Mouse (Mus musculus): ENCODE measurements around the gene Parp16. TPM values are rescaled to one million over a fixed set of nuclear protein-coding genes. Genes with fewer than 3 reads are reported as not detected.
A peak's percentile ranks its signal among the peaks of the same experiment; 100 is the strongest.
"Not testable (repeated sequence)": the region's sequence is repeated elsewhere in the genome, so short reads cannot be mapped to it uniquely, and the experiment has no call there.

Parp16 gene
- polyA plus RNA-seq, 1 experiment from 2014 or later: 6.4 TPM

DNA sequence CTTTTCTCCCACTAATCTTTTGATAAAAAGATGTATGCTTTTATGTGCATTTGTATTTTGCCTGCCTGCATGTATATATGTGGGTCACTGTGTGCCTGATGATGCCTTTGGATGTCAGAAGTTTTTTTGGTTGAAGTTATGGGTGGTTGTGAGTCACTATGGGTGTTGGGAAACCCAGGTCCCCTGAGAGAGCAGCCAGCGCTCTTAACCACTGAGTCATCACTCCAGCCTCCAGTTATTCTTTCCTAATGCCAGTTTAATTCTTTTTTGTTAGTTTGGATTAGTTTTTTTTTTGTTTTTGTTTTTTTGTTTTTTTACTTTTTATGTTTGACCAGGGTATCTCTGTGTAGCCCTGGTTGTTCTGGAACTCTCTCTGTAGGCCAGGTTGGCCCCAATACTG is 5.5 kb downstream of the Parp16 start:
- Histone ChIP-seq H3K27ac (replicated peaks) (peak overlapping the region; percentile 85; the same call in 1 of the 2 replicates), H3K9ac (replicated peaks) (no peak overlapping the region), H3K27me3 (replicated peaks) (no peaks in the 10 kb centered on the region), H3K36me3 (no peaks in the 10 kb centered on the region), H3K4me2 (no peak overlapping the region), H3K9me3 (replicated peaks) (no peaks in the 10 kb centered on the region), H3K4me3 (replicated peaks) (no peak overlapping the region), H3K4me1 (peaks cover 12% of the 10 kb centered on the region)
- 81% methylated on average over 1 of the region's 1 CpGs for WGBS
- ATAC-seq (ENCODE audit: low FRiP score): no peak

DNA sequence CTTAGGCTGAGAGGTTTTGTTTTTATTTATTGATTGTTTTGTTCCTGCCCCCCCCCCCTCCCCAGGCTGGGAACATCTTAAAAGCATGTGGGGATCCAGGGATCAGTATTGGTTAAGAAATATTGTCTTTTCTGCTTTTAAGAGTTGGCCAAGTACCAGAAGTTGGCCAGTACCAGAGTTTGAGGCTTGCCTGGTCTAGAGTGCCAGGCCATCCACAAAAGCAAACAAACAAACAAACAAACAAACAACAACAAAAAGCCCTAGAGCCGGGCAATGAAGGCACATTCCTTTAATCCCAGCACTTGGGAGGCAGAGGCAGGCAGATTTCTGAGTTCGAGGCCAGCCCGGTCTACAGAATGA is 5.8 kb downstream of the Parp16 start:
- peaks cover 8% of the 10 kb centered on the region for H3K4me1 ChIP-seq
- no peaks in the 10 kb centered on the region for H3K9me3 ChIP-seq (replicated peaks)
- no peaks in the 10 kb centered on the region for H3K27me3 ChIP-seq (replicated peaks)
- H3K4me3 ChIP-seq (replicated peaks): no peak overlapping the region
- no peaks in the 10 kb centered on the region for H3K36me3 ChIP-seq
- no peak for ATAC-seq (ENCODE audit: low FRiP score)
- H3K27ac ChIP-seq (replicated peaks): peak overlapping the region; percentile 85
- H3K9ac ChIP-seq (replicated peaks): no peak overlapping the region
- no peak overlapping the region for H3K4me2 ChIP-seq
- 59% methylated on average over 3 of the region's 3 CpGs for WGBS

DNA sequence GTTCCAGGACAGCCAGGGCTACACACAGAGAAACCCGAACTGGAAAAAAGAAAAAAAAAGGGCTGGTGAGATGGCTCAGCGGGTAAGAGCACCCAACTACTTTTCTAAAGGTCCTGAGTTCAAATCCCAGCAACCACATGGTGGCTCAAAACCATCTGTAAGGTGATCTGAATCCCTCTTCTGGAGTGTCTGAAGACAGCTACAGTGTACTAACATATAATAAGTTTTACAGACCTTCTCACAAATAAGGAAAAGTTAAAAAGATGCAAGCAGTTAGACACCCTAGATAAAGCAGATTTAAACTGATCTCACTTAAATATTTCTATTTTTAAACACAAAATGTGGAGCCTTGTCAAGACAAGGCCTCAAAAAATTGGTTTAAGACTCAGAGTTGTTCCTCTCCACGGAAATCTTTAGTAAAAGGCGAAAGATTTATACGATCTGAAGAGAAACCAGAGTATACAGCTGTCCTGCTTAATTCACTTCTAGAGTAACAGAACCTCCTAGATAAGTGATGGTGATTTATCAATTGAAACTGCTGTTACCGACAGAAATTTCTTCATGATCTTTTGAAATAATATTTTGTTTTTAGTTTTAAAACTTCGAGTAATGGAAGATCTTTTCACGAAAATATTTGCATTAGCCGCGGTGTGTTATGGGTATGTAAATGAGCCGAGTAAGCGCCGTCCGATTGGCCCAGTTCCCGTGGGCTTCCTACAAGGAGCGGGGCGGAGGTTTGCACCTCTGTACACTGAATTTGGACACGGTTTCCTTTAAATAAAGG is 6.4 kb downstream of the Parp16 start:
- Histone ChIP-seq H3K36me3 (no peaks in the 10 kb centered on the region), H3K4me2 (peak overlapping the region; percentile 54), H3K4me1 (peaks cover 6% of the 10 kb centered on the region), H3K9ac (replicated peaks) (peak overlapping the region; percentile 52), H3K4me3 (replicated peaks) (peak overlapping the region; percentile 39), H3K9me3 (replicated peaks) (no peaks in the 10 kb centered on the region), H3K27me3 (replicated peaks) (no peaks in the 10 kb centered on the region), H3K27ac (replicated peaks) (peak overlapping the region; percentile 85)
- WGBS: 1% methylated on average over 18 of the region's 18 CpGs
- peak; percentile 94 for ATAC-seq (ENCODE audit: low FRiP score)

DNA sequence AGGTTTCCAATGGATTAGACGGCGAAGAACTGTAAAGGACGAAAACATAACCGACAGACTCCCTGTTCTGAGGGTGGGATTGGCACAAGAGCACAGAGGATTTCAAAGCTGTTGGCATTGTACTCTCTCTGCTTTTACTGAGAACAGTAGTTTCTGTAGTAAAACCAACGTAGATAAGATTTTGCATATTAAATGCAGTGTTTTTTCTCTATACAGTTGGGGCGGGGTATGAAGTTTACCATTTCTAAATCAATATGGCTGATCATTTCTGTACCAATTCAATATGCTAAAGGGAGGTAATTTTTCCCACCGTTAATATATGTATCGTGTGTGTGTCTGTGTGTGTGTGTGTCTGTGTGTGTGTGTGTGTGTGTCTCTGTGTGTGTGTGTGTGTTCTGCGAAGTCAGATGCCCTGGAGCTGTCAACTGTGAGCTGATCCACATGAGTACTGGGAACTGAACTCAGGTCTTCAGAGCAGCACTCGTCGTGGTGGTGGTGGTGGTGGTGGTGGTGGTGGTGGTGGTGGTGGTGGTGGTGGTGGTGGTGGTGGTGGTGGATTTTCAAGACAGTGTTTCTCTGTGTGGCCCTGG is 7.1 kb downstream of the Parp16 start:
- peak; percentile 33 for ATAC-seq (ENCODE audit: low FRiP score)
- Histone ChIP-seq H3K27me3 (replicated peaks) (no peaks in the 10 kb centered on the region), H3K36me3 (no peaks in the 10 kb centered on the region), H3K9ac (replicated peaks) (peak overlapping the region; percentile 52), H3K4me2 (peak overlapping the region; percentile 54), H3K4me3 (replicated peaks) (peak overlapping the region; percentile 39), H3K27ac (replicated peaks) (peak overlapping the region; percentile 85), H3K4me1 (peaks cover under 1% of the 10 kb centered on the region; the same call in 1 of the 2 replicates), H3K9me3 (replicated peaks) (no peaks in the 10 kb centered on the region)
- 8% methylated on average over 9 of the region's 11 CpGs for WGBS

DNA sequence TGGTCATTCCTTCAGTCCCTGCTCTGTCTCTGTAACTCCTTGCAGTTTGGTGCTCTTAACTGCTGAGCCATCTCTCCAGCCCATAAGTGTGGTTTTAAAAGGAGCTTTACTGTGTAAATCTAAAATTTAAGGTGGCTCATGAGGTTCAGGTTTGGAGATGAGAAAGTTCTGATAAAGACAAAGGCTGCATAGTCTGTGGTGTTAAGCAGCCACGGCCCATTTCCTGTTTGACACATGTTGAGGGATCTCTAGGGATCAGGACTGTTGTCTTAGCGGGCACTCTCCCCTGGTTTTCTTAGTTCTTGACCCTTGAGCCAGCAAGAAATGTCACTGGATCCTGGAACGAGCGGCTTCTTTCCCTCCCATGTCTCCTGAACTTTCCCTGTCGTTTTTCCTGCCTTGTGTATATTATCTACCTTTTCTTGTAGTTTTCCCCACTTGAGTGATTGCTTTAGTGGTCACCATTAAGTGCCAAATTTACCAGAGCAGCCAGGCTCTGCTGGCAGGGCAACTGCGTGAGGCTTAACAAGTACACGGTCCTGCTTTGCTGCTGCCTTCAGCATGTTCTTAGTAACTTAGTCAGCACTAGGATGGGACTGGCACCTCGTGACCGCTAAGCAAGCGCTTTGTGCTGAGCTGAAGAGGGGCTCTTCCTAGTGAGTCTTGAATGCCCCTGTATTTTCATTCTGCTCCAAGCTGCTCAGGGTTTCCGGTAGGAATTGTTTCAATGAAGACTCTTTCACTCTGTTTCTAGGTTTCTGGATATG is 10.1 kb downstream of the Parp16 start:
- no peak overlapping the region for H3K9ac ChIP-seq (replicated peaks)
- no peak for ATAC-seq (ENCODE audit: low FRiP score)
- H3K27me3 ChIP-seq (replicated peaks): no peaks in the 10 kb centered on the region
- 71% methylated on average over 11 of the region's 11 CpGs for WGBS
- H3K4me3 ChIP-seq (replicated peaks): no peak overlapping the region
- H3K9me3 ChIP-seq (replicated peaks): no peaks in the 10 kb centered on the region
- H3K4me1 ChIP-seq: no peaks in the 10 kb centered on the region
- H3K36me3 ChIP-seq: no peaks in the 10 kb centered on the region
- no peak overlapping the region for H3K4me2 ChIP-seq
- H3K27ac ChIP-seq (replicated peaks): no peak overlapping the region; the same call in 1 of the 2 replicates

DNA sequence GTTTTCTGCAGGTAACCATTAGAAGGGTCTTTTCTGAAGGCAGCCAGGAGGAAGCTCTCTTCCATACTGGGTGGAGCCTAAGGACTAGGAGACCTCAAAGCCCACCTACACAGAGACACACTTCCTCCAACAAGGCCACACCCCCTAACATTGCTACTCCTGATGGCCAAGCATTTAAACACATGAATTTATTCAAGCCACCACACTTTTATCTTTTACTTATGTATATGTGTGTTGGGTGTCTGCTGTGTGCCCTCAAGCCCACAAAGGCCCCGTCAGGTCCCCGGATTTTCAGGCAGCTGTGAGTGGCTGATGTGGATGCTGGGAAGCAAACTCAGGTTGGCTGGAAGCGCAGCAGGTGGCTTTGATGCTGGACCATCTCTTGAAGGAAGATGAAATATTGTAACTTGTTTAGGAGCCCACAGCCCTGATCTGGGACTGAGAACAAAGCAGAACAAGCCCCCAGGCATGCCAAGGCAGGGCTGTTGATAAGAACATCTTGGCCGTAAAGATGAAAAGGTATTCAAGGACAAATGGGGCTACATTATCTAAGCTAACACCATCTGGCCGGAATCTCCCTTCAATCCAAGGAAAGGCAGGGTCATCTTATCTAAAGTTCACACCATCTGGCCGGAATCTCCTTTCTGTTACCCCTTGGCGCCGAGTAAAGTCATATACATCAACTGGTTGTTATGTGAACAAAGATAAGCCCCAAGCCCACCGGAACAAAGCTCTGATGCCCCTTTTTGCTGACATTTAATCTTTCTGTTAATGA is 12.1 kb downstream of the Parp16 start:
- not testable (repeated sequence) for ATAC-seq (ENCODE audit: low FRiP score); H3K4me1 ChIP-seq; H3K9me3 ChIP-seq (replicated peaks); H3K4me3 ChIP-seq (replicated peaks); H3K27me3 ChIP-seq (replicated peaks); H3K36me3 ChIP-seq; H3K9ac ChIP-seq (replicated peaks); H3K27ac ChIP-seq (replicated peaks); H3K4me2 ChIP-seq
- 93% methylated on average over 9 of the region's 9 CpGs for WGBS

DNA sequence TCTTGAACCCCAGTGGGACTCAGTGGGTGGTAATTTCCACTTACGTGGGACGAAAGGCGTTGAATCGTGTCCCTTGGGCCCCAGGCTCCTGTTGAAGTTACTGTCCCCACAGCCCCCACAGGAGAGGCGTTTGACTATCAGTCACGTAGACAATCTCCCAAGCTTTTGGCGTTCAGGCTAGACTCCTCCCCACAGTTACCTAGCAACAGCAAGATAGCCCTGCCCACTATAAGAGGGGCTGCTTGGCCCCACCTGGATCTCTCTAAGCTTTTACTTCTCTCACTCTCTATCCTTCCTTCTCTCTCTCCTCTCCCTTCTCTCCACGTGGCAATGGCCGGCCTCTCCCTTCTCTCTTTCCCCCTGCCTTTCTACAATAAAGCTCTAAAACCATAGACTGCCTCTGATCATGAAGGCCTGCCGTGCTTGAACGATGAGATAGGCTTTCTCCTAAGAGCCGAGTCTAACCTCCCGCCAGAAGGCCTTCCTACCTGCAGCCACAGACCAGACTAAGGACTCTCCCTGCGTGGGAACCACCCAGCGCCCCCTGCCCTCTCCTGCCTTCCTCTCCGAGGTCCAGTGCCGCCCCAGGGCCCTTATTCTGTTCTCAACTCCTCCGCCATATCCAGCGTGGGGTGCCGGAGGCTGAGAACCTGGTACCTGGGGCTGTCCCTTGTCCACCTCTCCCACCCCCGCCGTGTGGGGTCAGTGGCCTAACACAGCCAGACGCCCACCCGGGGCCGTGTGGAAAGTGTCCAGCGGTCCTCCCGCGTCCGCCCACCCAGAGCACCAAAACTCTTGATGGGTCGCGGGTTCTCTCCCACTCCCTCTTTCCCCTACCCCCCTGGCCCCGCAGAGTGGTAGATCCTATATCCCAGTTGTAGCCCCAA is 13.4 kb downstream of the Parp16 start:
- Histone ChIP-seq H3K9ac (replicated peaks) (no peak overlapping the region), H3K27me3 (replicated peaks) (no peaks in the 10 kb centered on the region), H3K27ac (replicated peaks) (no peak overlapping the region), H3K4me1 (no peaks in the 10 kb centered on the region), H3K36me3 (no peaks in the 10 kb centered on the region), H3K4me2 (no peak overlapping the region), H3K4me3 (replicated peaks) (no peak overlapping the region), H3K9me3 (replicated peaks) (no peaks in the 10 kb centered on the region)
- ATAC-seq (ENCODE audit: low FRiP score): no peak
- WGBS: 91% methylated on average over 32 of the region's 32 CpGs

DNA sequence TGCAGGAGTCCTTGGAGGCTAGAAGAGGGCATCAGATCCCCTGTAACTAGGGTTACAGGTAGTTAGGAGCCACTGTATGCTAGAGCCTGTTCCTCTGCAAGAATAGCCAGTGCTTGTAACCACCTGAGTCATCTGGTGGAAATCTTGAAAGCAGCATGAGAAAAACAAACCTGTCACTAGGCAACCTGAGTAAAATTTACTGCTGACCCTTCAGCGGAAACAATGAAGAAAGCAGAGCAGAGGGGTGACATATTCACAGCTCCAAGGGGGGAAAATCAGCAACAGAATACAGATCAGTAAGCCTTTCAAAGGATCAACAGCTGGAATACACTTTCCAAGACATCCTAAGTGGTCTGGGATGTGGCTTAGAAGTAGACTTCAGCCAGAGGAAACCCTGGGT is 16.4 kb downstream of the Parp16 start:
- 16% methylated on average over 1 of the region's 1 CpGs for WGBS
- H3K4me2 ChIP-seq: no peak overlapping the region
- H3K9ac ChIP-seq (replicated peaks): no peak overlapping the region
- ATAC-seq (ENCODE audit: low FRiP score): no peak
- no peak overlapping the region for H3K27ac ChIP-seq (replicated peaks)
- H3K9me3 ChIP-seq (replicated peaks): no peaks in the 10 kb centered on the region
- no peaks in the 10 kb centered on the region for H3K27me3 ChIP-seq (replicated peaks)
- H3K36me3 ChIP-seq: no peaks in the 10 kb centered on the region
- H3K4me1 ChIP-seq: peaks cover 17% of the 10 kb centered on the region
- no peak overlapping the region for H3K4me3 ChIP-seq (replicated peaks)

DNA sequence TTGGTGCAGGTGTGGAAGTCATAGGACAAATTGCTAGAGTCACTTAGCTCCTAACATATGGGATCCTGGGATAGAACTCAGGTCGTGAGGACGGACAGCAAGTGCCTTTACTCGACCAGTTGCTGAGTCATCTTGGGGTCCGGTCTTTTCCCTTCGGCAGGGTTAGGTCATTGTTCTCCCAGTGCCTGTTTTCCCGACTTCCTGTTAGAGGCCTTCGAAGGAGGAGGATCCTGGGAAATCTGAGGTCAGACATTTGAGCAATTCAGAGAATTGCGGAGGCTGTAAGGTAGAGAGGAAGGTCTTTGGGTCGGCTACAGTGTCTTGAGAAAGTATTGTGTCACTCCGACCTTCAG is 19.2 kb downstream of the Parp16 start:
- H3K27me3 ChIP-seq (replicated peaks): no peaks in the 10 kb centered on the region
- no peaks in the 10 kb centered on the region for H3K36me3 ChIP-seq
- peak overlapping the region; percentile 57 for H3K4me3 ChIP-seq (replicated peaks)
- H3K9ac ChIP-seq (replicated peaks): no peak overlapping the region
- ATAC-seq (ENCODE audit: low FRiP score): no peak
- H3K9me3 ChIP-seq (replicated peaks): no peaks in the 10 kb centered on the region
- H3K27ac ChIP-seq (replicated peaks): peak overlapping the region; percentile 90
- H3K4me2 ChIP-seq: peak overlapping the region; percentile 94
- WGBS: 14% methylated on average over 10 of the region's 10 CpGs
- H3K4me1 ChIP-seq: peaks cover 29% of the 10 kb centered on the region

DNA sequence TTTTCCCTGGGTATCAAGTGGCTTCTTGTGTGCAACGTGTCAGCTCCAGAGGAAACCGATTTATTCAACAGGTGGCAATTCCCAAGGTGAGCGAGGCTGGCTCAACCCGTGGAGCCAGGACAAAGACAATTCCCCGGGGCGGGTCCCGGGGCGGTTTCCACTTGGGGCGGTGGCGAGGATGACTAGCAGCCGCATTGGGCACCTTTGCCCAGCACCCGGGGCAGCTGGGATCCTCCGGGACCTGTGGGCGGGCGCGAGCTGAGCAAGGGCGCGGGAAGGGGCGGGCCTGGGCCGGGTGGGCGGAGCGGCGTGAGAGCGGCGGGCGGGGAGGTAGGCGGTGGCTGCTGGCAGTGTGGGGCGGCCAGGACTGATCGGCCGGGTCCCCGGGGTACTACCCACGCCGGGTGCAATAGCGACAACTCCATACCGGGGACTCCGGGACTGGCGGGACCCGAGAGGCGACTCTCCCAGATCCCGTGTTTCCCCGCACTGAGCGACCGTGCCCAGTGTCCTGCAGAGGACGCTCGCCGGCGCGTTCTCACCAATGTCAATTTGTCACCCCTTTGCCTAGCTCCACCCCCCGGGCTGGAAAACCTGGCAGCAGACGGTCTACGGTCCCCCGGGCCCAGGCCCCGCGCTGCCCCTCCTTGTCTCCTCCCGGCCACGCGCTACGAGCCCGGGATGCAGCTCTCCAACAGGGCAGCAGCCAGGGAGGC is 19.8 kb downstream of the Parp16 start:
- Histone ChIP-seq H3K27ac (replicated peaks) (peak overlapping the region; percentile 90), H3K9me3 (replicated peaks) (no peaks in the 10 kb centered on the region), H3K4me3 (replicated peaks) (peak overlapping the region; percentile 57), H3K9ac (replicated peaks) (peak overlapping the region; percentile 85), H3K4me2 (peak overlapping the region; percentile 94), H3K27me3 (replicated peaks) (no peaks in the 10 kb centered on the region), H3K36me3 (no peaks in the 10 kb centered on the region), H3K4me1 (peaks cover 29% of the 10 kb centered on the region)
- under 1% methylated on average over 40 of the region's 59 CpGs for WGBS
- peak; percentile 96 for ATAC-seq (ENCODE audit: low FRiP score)

Measured in neural tube, embryonic 15.5 days (tissue).